Mouse (Mus musculus) stomach, postnatal 0 days (tissue): ENCODE data around the gene Arhgef25. TPM values are rescaled to one million over a fixed set of nuclear protein-coding genes. Genes with fewer than 3 reads are reported as not detected.
"Not testable (repeated sequence)": the region's sequence is repeated elsewhere in the genome, so short reads cannot be mapped to it uniquely, and the experiment has no call there.

Experiments
- ATAC-seq: fragments of 200-750 bp; cut with Nextera tagmentation; 2 replicates; pipeline ENCODE4 v1.8.0; 2017; ENCODE audit not compliant: low FRiP score, low TSS enrichment
- DNase-seq: peaks from one replicate; pipeline ENCODE4 v3.0.0-alpha.2; 2016; ENCODE audit warnings: low spot score
- H3K27ac ChIP-seq: fragments of 300-500 bp; sonication (generic); replicated peaks from 2 replicates; pipeline ENCODE4 v1.5.1; 2014; ENCODE audit warnings: mild to moderate bottlenecking, control low read depth
- H3K27me3 ChIP-seq: fragments of 300-500 bp; sonication (generic); 2 replicates; pipeline ENCODE4 v1.6.1; 2014; ENCODE audit warnings: low read length; ENCODE audit not compliant: control insufficient read depth, insufficient read depth
- H3K36me3 ChIP-seq: fragments of 300-500 bp; sonication (generic); 2 replicates; pipeline ENCODE4 v1.6.1; 2014; ENCODE audit warnings: low read length, mixed read lengths; ENCODE audit not compliant: control insufficient read depth, insufficient read depth
- H3K4me1 ChIP-seq: fragments of 300-500 bp; sonication (generic); replicated peaks from 2 replicates; pipeline ENCODE4 v1.6.1; 2014; ENCODE audit warnings: antibody characterized with exemption; ENCODE audit not compliant: control insufficient read depth, insufficient read depth
- H3K4me2 ChIP-seq: fragments of 300-500 bp; sonication (generic); replicated peaks from 2 replicates; pipeline ENCODE4 v1.6.1; 2014; ENCODE audit warnings: low read depth, mild to moderate bottlenecking, control low read depth, moderate library complexity
- H3K4me3 ChIP-seq: fragments of 300-500 bp; sonication (generic); 2 replicates; pipeline ENCODE4 v1.5.1; 2014; ENCODE audit warnings: low read depth, low read length, control low read depth
- H3K9ac ChIP-seq: fragments of 300-500 bp; sonication (generic); 2 replicates; pipeline ENCODE4 v1.6.1; 2014; ENCODE audit warnings: mild to moderate bottlenecking, low read length, control low read depth, mixed read lengths
- H3K9me3 ChIP-seq: fragments of 300-500 bp; sonication (generic); 2 replicates; pipeline ENCODE4 v1.6.1; 2016; ENCODE audit warnings: low read length; ENCODE audit not compliant: control insufficient read depth
- CTCF ChIP-seq: IDR thresholded peaks from 2 replicates; pipeline ENCODE4 v1.5.1; 2016; ENCODE audit warnings: antibody characterized with exemption, low read depth, mild to moderate bottlenecking, moderate library complexity
- EP300 ChIP-seq: optimal IDR thresholded peaks from 2 replicates; pipeline ENCODE3; 2016; ENCODE audit warnings: antibody characterized with exemption
- WGBS: fragments of 180-500 bp; shearing (Covaris S2); extraction: QIAGEN DNeasy Blood & Tissue Kit; methylation state at CpG from one replicate; pipeline ENCODE4 v1.1.7; 2014; 5-methylcytosine and 5-hydroxymethylcytosine counted together
- polyA plus RNA-seq: library from polyadenylated mRNA; unstranded; fragments of >200 nt; fragmentation: Nextera tagmentation; extraction: Ambion mirVana; gene quantifications from 2 replicates; pipeline ENCODE4 v1.2.1, GENCODE M21; 2015

The Arhgef25 gene
- polyA plus RNA-seq, 1 experiment from 2014 or later = 25.3 TPM

DNA sequence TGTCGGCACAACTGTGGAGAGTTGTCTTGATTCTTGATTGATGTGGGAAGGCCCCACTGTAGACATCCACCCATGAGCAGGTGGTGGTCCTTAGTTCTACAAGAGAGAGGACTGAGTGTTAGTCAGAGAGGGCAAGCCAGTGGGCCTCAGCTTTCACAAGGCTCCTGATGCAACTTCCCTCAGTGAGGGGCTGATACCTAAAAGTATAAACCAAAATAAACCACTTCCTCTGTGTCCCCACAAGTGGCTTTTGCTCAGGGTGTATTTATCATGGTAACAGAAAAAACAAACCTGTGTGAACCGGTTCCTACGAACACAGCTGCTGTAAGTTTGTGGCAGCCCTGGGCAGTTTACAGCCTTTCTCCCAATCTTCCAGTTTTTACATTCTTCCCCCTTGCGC lies 53.4 kb downstream of the Arhgef25 start:
- no peaks in the 10 kb centered on the region for H3K4me1 ChIP-seq
- H3K27ac ChIP-seq = 0 out of 2 replicates have a peak overlapping the region, but pooled peaks have one; percentile 30
- no peak for ATAC-seq
- WGBS = 55% methylated on average over 4 of the region's 4 CpGs
- H3K27me3 ChIP-seq = no peaks in the 10 kb centered on the region
- DNase-seq = no peak
- no peak overlapping the region for H3K4me3 ChIP-seq
- no peak overlapping the region for H3K4me2 ChIP-seq
- no peaks in the 10 kb centered on the region for H3K36me3 ChIP-seq
- no peaks in the 10 kb centered on the region for H3K9me3 ChIP-seq
- H3K9ac ChIP-seq = no peak overlapping the region
- TF ChIP-seq CTCF = no peak
- TF ChIP-seq EP300 = no peak

GRCm38 (mm10) chr10:127135118-127135836 lies 54.6 kb downstream of the Arhgef25 start:
- DNase-seq (no peak), ATAC-seq (no peak)
- H3K27ac ChIP-seq = no peak overlapping the region
- no peaks in the 10 kb centered on the region for H3K4me1 ChIP-seq
- H3K9me3 ChIP-seq = no peaks in the 10 kb centered on the region
- no peak overlapping the region for H3K9ac ChIP-seq
- H3K4me2 ChIP-seq = no peak overlapping the region
- TF ChIP-seq EP300 (no peak), CTCF (no peak)
- H3K4me3 ChIP-seq = no peak overlapping the region
- H3K27me3 ChIP-seq = no peaks in the 10 kb centered on the region
- WGBS = 41% methylated on average over 8 of the region's 8 CpGs
- no peaks in the 10 kb centered on the region for H3K36me3 ChIP-seq

GRCm38 (mm10) chr10:127134394-127135035 lies 55.4 kb downstream of the Arhgef25 start:
- not testable (repeated sequence) for H3K36me3 ChIP-seq, H3K27ac ChIP-seq, H3K9me3 ChIP-seq, H3K4me2 ChIP-seq, H3K4me3 ChIP-seq, H3K9ac ChIP-seq, H3K4me1 ChIP-seq, H3K27me3 ChIP-seq, ATAC-seq
- DNase-seq = peak; percentile 52
- peak; percentile 73 for TF ChIP-seq CTCF
- 52% methylated on average over 3 of the region's 3 CpGs for WGBS

Other genes with a start within 250 kb of the Arhgef25 start
- gene Ctdsp2, start 211.4 kb downstream of the Arhgef25 start, polyA plus RNA-seq = 29.1 and 33.0 TPM in 2 replicates
- gene Avil, start 189.4 kb downstream of the Arhgef25 start, polyA plus RNA-seq = 10.7 and 12.3 TPM in 2 replicates
- 58.9 and 61.3 TPM in 2 replicates for gene Tsfm, start 159.2 kb downstream of the Arhgef25 start, polyA plus RNA-seq
- 32.4 and 36.8 TPM in 2 replicates for gene Mettl1, start 148.7 kb downstream of the Arhgef25 start, polyA plus RNA-seq
- 1.2 and 1.3 TPM in 2 replicates for gene Eef1akmt3, start 148.6 kb downstream of the Arhgef25 start, polyA plus RNA-seq
- gene Cyp27b1, start 141.8 kb downstream of the Arhgef25 start, polyA plus RNA-seq = 0.13 TPM in 1 of 2 replicates, not detected in the other
- gene March9, start 129.9 kb downstream of the Arhgef25 start, polyA plus RNA-seq = 0.75 and 0.81 TPM in 2 replicates
- gene Cdk4, start 126.5 kb downstream of the Arhgef25 start, polyA plus RNA-seq = 469 and 472 TPM in 2 replicates
- 82.8 and 87.7 TPM in 2 replicates for gene Tspan31, start 119.8 kb downstream of the Arhgef25 start, polyA plus RNA-seq
- 0.04 and 0.08 TPM in 2 replicates for gene Agap2, start 114.8 kb downstream of the Arhgef25 start, polyA plus RNA-seq
- 81.9 and 82.0 TPM in 2 replicates for gene Os9, start 69.0 kb downstream of the Arhgef25 start, polyA plus RNA-seq
- gene B4galnt1, start 24.9 kb downstream of the Arhgef25 start, polyA plus RNA-seq = 45.9 and 65.4 TPM in 2 replicates
- 0.70 and 0.76 TPM in 2 replicates for gene Slc26a10, start 9.4 kb downstream of the Arhgef25 start, polyA plus RNA-seq
- gene Dtx3, start 5.6 kb upstream of the Arhgef25 start, polyA plus RNA-seq = 27.8 and 32.9 TPM in 2 replicates
- gene Pip4k2c, start 21.5 kb upstream of the Arhgef25 start, polyA plus RNA-seq = 23.2 and 26.0 TPM in 2 replicates
- gene Kif5a, start 73.3 kb upstream of the Arhgef25 start, polyA plus RNA-seq = 2.2 and 2.3 TPM in 2 replicates
- gene Dctn2, start 76.3 kb upstream of the Arhgef25 start, polyA plus RNA-seq = 134 and 147 TPM in 2 replicates
- 8.5 and 8.9 TPM in 2 replicates for gene Mbd6, start 98.9 kb upstream of the Arhgef25 start, polyA plus RNA-seq
- gene Mars, start 121.7 kb upstream of the Arhgef25 start, polyA plus RNA-seq = 66.6 and 70.4 TPM in 2 replicates
- gene Arhgap9, start 131.9 kb upstream of the Arhgef25 start, polyA plus RNA-seq = 5.2 and 5.7 TPM in 2 replicates
- gene Gli1, start 151.9 kb upstream of the Arhgef25 start, polyA plus RNA-seq = 2.3 and 2.4 TPM in 2 replicates
- 0.02 and 0.12 TPM in 2 replicates for gene Inhbe, start 164.3 kb upstream of the Arhgef25 start, polyA plus RNA-seq
- 0.15 TPM in 1 of 2 replicates, not detected in the other for gene Inhbc, start 180.3 kb upstream of the Arhgef25 start, polyA plus RNA-seq
- 14.3 and 17.6 TPM in 2 replicates for gene R3hdm2, start 190.2 kb upstream of the Arhgef25 start, polyA plus RNA-seq